Mouse (Mus musculus) adrenal gland, adult 2 months (tissue): ENCODE measurements at regions not wholly inside any gene's neighbourhood (a gene's known extent, or its start where the extent isn't known, plus 50 kb on each side); places are given as distances from the start of the nearest gene placed in this dataset.
A peak's percentile ranks its signal among the peaks of the same experiment; 100 is the strongest.

Source experiments
- DNase-seq: peaks from one replicate; pipeline ENCODE4 v3.0.0; 2021

DNA sequence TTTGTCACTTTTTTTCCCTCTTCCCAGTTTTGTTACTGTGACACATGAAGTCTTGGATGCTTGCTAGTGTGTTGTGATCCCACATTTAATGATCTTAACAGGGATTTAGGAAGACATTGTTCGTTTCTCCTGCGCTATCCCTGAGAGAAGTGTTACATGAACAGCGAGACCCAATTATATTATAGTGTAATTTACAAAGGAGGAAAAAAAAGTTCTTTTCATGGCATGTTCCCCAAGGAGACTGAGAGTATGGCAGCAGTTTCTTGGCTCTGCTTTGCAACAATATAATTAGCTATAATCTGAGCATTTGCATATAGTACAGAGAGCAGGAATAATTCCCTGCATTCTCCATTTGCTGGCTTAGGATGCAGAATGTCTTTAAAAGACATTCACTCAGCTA, 168.6 kb downstream of the Insc start:
- no peak for DNase-seq

DNA sequence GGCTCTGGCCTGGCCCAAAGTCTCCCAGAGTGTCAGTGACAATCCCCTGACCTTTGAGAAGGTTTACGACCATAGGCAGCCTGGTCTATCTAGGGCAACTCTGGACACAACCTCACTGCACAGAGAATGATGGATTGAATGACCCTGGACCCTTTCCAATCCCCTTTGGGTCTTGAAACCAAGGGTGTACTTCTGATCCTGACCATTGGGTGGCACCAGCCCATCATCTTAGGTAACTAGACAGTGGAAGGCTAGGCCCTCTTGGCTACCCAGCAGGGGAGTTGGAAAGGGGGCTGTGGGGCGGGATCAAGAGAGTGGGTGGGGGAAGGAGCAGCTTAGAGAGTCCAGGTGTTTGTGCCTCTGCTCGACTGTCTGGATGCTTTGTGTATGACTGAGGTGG, 178.7 kb downstream of the Insc start:
- DNase-seq = peak; percentile 63

DNA sequence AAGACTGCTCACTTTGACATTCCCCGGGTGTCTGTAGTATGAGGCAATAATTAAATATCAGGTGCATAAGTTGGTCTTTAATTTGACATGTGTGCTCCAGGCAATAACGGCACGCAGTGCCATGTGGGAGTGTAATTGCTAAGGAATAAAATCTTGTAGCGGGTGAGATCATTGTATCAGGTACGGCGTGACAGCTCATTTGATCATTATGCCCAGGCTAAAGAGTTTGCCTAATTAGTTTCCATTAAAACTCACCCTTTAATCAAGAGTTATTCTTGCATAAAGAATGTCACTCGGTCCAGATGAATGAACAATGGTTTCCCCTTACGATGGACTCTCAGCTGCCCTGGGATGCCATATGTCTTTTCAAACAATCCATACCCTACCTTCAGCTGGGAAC, 190.4 kb downstream of the Insc start:
- DNase-seq = no peak

DNA sequence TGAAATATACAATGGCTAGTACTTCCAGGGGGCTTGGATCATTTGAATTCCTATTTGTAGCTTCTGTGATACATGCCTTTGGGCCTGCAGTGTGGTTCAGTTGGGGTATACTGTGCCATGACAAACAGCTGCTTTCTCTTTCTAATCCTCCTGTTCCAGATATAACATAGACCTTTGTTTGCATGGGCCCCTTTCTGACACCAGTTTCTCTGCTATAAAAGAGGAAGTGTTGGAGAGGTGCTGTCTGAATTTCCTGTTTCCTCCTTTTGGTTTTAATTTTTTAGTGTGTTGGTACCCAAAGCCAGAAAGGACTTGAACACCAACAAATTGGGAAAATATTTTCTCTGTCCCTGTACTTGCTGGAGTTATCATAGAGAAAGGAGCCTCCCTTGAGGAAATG, 207.3 kb downstream of the Insc start:
- no peak for DNase-seq

DNA sequence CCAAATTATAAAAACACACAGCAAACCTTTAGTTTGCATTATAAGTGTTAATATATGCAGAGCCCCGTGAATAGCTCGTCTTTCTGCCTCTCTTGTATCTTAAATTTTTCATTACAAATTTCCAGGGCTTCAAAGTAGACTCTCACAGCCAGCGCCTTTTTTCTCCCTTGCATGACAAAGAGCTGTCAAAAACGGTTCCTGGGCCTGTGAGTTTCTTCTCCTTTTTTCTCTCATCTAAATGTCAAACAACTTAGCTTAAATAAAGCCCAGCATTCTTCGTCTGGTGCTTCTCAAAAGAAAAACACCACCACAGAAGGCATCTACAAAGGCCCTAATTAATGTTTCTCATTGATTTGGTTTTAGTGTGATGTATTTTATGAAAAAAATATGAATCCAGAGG, 219.7 kb downstream of the Insc start:
- DNase-seq = no peak

DNA sequence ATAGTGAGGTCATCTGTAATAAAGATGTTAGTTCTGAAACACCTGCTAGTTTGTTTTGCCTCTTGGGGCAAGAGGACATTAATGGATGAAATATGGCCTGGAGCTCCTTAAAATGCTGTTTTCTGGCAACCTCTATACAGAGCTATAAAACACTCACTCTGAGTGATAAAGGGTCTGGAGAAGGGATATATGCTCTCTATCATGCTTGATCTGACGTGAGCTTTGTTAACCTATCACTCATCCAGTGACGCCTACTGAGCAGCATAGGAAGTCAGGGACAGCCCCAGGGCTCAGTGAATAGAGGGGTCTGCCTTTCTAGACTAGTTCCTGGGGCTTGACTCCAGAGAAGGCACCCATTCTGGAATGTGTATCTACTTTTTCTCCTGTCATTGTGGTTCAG, 222.4 kb downstream of the Insc start:
- DNase-seq = no peak

DNA sequence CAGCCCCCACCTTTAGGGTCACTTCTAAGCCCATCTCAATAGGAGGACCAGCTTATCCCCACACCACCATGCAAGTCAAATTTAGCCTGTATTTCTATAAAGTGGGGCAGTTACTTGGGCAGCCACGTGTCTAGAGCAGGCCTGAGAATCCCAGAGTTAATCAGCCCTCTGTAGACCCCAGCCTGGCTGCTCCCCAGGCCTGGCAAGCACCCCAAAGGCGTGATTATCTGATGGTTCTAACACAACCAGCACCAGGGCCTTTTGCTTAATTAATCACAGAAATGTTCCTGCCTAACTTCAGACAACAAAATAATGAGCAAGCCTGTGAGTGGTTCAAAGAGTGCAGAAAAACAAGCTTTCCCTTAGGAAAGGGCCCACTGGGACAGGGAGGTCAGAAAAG, 243.0 kb downstream of the Insc start:
- no peak for DNase-seq

DNA sequence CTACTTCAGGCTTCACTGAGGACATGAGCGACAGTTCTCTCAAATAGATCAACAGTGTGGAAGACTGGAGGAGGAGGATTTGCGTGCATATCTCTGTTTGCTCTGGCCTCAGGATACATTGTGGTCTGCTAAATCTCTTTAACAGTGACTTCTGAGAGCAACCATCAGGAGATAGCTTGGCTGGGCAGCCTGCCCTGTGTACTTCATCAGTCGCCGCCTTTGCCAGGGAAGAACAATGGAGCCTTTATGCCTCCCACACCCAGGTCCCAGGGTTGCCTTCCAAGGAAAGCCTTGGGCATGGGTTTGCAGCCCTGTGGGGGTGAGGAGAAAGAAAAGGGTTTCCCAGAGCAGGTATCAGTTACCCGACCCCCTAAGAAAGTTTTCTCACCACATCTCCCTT, 247.8 kb downstream of the Insc start:
- DNase-seq = no peak

DNA sequence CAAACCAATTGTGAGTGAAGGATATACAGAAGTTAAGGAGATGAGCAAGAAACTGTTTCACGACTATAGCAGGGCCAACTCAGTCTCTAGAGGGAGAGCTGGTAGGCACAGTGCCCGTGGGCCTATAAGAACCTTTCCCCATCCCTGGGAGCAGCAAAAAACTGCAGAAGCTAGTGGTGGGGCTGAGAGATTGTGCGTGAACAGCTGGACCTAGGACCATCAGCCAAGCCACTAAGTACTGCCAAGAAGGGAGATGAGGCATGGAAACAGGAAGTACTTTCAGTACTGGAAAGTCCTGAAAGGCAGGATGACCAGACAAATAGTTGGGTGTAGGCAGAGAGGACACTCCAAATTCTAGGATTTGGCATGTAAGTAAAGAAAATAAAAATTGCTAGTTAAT, 248.9 kb downstream of the Insc start:
- DNase-seq = no peak

DNA sequence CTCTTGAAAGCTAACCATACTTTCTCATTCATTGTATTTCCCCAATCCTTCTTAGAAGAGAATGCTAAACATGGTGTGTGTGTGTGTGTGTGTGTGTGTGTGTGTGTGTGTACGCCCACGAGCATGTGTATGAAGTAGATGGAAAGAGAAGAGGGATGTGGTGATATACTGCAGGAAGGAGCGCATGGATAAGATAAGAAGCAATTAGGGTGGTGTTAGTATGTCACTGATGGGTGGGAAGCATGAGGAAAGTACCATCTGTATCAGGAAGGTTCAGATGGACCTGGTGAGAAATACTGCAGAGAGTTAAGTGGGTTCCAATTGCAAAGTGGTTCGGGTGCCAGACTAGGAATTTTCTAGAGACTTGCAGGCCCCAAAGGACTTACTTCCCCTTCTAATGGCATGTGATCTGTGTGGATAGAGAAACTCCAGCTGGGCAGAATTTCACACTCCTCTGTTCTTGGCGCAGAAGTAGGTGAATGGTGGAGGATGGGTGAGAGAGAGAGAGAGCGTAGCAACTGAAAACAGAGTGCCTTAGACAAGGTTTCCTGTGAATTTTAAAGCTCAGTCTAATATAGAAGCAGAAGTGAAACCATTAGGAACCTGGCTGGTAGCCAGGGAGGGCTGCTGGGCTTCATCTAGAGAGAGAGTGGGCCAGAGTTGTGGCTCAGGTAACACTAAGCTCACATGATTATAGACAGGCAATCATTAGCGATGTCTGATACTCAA, 257.5 kb downstream of the Insc start:
- no peak for DNase-seq

DNA sequence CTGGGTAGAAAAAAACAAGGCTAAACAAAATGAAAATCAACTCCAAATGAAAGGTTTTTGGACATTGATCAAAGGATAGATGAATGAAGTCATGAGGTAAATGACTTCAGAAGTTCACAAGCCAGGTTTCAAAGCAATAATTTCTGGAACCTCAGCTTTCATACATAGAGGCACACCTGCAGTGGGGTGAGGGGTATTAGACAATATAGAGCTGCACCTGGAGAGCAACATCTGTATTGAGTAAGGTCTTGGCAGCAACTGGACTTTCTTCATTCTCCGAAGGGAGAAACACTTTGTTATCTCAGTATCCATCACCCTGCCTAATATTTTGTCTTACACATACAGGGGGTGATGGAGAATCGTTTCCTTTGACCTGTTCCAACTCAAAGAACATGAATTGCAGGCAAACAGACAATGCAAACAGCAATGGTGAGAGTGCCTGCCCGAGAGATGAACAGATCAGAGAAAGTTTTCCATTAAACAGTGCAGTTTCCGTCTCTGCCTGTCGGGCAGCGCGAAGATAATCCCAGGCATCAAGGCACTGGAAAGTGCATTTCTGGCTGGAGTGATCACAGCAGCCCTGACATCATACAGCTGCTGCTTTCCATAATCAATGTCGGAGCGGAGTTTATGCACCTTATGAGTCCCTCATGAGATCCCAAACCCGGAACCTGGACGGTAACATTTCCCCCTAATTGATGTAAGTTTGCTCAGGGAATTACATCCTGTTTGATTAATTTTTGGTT, 270.9 kb downstream of the Insc start:
- DNase-seq = no peak

DNA sequence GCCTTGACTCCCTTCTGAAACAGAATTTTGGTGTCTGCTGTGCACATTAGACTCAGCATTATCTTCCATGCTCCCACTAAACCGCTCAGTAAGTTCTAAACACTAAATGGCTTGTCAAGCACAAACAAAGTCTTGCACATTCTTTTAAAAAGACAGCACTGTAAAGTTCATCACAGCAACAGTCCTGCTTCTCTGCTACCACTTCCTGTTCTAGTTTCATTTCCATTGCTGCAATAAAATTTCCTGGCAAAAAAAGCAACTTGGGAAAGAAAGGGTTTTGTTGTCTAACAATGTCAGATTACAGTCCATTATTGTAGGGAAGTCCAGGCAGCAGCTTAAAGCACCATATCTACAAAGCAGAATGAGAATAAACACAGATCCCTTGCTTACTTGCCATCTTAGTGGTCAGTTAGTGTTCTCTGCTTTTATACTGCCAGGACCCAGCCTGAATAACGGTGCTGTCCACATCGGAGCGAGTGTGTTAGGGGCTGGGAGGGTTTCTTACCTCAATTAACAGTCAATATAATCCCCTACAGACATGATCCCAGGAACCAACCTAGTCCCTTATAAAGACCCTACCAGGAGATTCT, 276.0 kb downstream of the Insc start:
- no peak for DNase-seq

DNA sequence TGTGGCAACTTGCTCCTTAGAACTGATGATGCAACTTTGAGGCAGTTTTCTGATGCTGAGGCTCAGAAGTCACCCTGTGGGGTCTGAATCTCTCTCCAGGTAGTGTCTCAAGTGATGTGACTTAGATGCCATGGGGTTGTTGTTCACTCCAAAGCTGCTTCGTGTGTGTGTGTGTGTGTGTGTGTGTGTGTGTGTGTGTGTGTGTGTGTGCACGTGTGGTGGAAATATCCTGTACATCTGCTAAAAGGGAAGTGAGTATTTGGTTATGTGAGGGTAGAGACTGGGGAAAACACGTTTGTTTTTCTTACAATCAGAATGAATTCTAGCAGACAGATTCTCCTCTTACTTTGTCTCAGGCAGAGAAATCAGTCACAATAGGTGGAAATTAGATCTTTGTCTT, 276.5 kb downstream of the Insc start:
- DNase-seq = no peak

DNA sequence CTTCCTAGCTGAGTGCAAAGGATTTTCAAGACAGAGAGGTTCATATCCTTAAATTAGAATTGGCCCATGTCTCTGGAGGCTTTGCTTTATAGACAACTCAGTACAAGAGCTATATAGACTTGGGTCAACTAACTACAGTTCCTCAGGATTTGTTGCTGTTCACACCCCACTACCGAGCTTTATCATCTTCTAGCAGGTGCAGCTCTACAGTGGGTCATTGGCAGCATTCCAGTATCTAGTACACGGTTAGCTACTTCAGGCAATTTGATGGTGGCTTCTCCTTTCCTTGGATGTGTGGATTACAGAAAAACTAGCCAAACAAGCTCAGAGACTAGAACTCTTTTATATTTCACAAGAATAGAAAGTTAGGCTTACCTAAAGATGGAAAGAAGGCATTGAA, 282.3 kb downstream of the Insc start:
- no peak for DNase-seq

DNA sequence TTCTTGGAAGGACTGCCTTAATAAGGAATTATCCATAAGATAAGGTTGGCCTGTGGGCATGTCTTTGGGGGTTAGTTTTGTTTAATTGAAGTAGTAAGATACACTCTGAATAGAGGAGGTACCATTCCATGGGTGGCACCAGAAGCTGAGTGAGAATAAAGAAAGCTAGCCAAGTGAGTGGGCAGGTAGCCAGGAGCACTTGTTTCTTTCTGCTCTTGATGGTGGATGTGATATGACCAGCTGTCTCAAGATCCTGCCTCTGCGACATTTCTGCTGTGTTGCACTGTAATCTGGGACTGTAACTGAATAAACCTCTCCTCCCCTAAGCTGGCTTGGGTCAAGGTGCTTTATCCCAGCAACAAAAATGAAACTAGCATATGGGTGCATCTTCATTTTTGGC, 284.2 kb downstream of the Insc start:
- DNase-seq = no peak

DNA sequence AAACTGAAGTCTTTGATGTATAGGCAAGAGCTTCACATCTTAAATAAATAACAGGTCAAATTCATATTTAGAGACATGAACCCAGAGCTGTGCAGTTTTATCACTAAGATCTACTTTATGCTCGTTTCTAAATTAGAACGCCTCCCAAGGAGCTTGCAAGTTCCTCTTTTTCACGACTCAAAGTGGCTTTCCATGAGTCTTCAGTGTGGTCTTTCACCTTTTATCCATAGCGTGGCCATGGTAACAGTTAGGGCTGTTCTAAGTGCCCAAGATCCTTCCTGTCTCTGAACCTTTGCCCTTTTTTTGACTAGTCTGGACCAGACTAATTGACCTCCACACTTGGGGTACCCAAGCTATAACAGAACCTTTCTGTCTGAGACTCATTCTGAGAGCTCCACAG, 290.5 kb downstream of the Insc start:
- DNase-seq = no peak

DNA sequence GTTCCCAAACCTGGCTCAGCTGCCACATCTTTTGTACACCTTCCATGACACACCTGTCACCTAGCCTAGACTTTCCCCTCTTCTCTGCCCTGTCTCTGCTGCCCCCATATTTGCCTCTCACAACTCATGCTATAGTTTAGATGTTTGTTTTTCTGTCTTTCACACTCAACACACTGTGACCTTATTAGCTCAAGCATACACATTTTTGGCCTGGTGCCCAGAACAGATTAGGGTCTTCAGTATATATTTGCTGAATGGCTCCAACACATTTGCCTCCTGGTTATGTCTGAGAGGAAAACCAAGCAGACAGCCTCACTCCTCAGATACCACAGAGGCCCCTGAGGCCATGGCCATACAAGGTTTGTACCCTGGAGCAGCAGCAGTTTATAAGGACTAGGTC, 312.0 kb downstream of the Insc start:
- no peak for DNase-seq

DNA sequence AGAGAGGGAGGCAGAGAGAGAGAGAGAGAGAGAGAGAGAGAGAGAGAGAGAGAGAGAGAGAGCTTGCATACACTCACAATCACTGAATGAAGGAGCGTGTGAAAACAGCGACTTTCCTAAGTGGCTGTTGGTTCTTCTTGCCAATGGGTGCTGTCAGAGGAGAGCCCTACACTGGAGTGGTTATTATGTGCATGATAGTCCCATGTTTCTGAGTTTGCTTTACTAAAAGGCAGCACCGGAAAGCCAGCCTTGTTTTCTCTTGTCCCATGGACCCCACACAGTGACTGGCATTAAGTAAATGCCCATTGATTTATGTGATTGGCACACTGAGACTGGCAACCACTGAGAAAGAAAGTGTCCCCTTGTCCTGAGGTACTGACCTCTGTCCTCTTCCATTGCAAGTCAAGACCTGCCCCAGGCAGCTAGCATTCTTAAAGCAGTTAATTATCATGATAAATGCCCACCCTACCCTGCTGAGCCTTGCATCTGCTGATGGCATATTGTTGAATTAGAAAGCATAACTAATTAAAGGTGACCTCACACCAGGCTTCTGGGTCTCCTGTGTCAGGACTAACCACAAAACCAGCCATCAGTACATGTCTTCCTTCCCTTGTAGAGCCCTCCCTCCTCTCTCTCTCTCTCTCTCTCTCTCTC, 313.6 kb downstream of the Insc start:
- no peak for DNase-seq

DNA sequence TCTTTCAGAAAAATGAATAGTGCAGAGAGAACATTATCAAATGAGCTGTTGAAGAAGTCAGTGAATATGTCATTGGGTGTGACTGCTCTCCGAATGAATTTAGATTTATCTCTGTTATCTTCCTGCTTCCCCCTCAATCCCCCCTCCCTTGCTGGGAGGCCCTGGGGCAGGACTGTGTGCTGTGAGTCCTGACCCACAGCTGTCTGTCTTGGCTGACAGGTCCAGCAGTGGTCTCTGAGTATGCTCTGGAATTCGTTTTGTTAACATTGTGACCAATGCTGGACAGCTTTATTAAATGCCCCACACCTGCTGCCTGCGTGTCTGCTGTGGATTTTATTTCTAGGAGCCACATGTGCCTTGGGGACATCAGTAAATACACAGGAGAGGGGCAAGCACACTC, 314.2 kb downstream of the Insc start:
- DNase-seq = no peak

DNA sequence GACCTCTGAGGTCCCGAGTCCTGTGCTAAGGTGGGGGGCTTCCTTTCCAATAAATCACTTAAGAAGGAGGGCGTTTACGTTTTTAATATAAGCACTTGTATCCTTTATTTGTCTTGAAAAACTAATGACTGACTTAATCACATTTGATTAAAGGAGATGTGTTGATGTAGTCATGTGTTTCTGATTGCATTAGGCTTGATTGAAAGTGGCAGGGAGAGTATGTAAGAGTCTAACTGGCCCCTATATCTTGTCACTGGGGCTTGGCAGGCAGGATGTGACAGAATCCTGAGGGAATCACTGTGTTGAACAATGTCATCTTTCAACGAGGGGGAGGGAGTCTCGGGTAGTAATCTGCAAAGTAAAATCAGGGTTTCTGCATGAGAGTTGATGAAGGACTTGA, 316.7 kb downstream of the Insc start:
- DNase-seq = no peak

DNA sequence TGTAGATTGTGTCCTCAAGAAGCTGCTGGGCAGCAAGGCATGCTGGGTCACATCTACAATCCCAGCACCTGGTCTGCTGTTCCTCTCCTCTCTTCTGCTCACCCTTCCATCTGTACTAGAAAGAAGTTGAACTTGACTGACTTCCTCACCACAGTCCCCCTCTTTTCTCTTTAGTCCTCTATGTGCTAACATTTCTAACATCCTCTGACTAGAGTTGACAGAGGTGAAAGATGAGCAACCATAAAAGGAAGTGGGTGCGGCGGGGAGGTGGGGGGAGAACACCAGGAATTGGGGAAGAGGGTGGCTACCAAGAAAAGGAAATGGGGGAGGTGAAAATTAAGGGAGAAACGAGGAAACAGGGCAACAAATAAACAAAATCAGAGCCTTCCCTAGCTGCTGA, 319.3 kb downstream of the Insc start:
- no peak for DNase-seq

DNA sequence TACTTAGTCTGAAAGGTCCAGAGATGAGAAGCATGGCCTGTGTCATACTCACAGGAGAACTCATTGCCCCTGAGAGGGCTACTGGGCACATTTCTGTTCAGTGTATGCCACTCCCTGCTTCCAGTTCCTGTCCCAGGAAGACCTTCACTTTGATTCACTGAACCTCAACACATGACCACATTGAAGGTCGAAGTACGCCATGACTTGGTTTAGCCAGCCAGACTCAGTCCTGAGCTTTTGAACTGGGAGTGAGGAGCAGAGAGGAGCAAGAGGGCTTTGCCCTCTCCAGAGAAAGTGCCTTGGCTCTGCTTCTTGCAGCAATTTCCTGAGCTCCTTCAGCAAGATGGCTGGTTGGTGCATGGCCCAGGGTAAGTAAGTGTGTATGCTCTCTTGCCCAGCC, 324.1 kb downstream of the Insc start:
- no peak for DNase-seq

DNA sequence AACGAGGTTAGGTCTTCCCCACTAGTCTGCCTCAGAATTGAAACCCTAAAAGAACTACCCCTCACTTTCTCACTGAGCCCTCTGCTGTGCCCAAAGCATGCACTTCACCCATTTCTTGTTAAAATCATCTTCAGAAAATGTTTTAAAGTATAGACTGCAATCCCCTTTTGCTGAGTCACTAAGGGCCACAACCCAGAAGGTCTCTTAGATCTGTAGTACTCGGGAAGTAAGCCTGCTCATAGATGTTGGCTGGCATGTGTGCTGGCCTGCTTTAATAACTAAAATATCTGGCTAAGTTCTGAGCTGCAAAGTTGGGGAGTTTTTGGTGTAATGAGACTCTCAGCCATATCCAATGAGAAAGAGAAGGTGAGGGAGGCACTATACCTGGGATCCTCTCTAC, 329.9 kb downstream of the Insc start:
- DNase-seq = no peak
